Mouse (Mus musculus): ENCODE results near the gene Celf5.

Celf5 gene

GRCm38 (mm10) chr10:81430141-81430830, 52.2 kb downstream of the Celf5 start:
- peak; percentile 77 for DNase-seq (ENCODE audit: extremely low read depth, insufficient read length, low spot score)

GRCm38 (mm10) chr10:81429605-81430061, 52.9 kb downstream of the Celf5 start:
- peak; percentile 86 for DNase-seq (ENCODE audit: extremely low read depth, insufficient read length, low spot score)

- DNase-seq (ENCODE audit: extremely low read depth, insufficient read length, low spot score): no peak
Measured at GRCm38 (mm10) chr10:81429092-81429491, 53.4 kb downstream of the Celf5 start.

- no peak for DNase-seq (ENCODE audit: extremely low read depth, insufficient read length, low spot score)
Measured at GRCm38 (mm10) chr10:81428507-81428870, 54.0 kb downstream of the Celf5 start.

GRCm38 (mm10) chr10:81427804-81428506, 54.6 kb downstream of the Celf5 start:
- DNase-seq (ENCODE audit: extremely low read depth, insufficient read length, low spot score): no peak

GRCm38 (mm10) chr10:81427327-81427726, 55.2 kb downstream of the Celf5 start:
- DNase-seq (ENCODE audit: extremely low read depth, insufficient read length, low spot score): no peak

- peak; percentile 80 for DNase-seq (ENCODE audit: extremely low read depth, insufficient read length, low spot score)
Measured at GRCm38 (mm10) chr10:81426897-81427296, 55.6 kb downstream of the Celf5 start.

- peak; percentile 69 for DNase-seq (ENCODE audit: extremely low read depth, insufficient read length, low spot score)
Measured at GRCm38 (mm10) chr10:81426081-81426671, 56.3 kb downstream of the Celf5 start.

- DNase-seq (ENCODE audit: extremely low read depth, insufficient read length, low spot score): peak; percentile 80
Measured at GRCm38 (mm10) chr10:81425236-81425850, 57.2 kb downstream of the Celf5 start.

GRCm38 (mm10) chr10:81424246-81425051, 58.1 kb downstream of the Celf5 start:
- DNase-seq (ENCODE audit: extremely low read depth, insufficient read length, low spot score): peak; percentile 88

GRCm38 (mm10) chr10:81423476-81424245, 58.8 kb downstream of the Celf5 start:
- DNase-seq (ENCODE audit: extremely low read depth, insufficient read length, low spot score): no peak

- no peak for DNase-seq (ENCODE audit: extremely low read depth, insufficient read length, low spot score)
Measured at GRCm38 (mm10) chr10:81422661-81423217, 59.8 kb downstream of the Celf5 start.

- DNase-seq (ENCODE audit: extremely low read depth, insufficient read length, low spot score): no peak
Measured at GRCm38 (mm10) chr10:81422191-81422590, 60.3 kb downstream of the Celf5 start.

GRCm38 (mm10) chr10:81421797-81422100, 60.8 kb downstream of the Celf5 start:
- DNase-seq (ENCODE audit: extremely low read depth, insufficient read length, low spot score): peak; percentile 62

- peak; percentile 11 for DNase-seq (ENCODE audit: extremely low read depth, insufficient read length, low spot score)
Measured at GRCm38 (mm10) chr10:81421041-81421796, 61.3 kb downstream of the Celf5 start.

GRCm38 (mm10) chr10:81420191-81420767, 62.2 kb downstream of the Celf5 start:
- peak; percentile 34 for DNase-seq (ENCODE audit: extremely low read depth, insufficient read length, low spot score)

GRCm38 (mm10) chr10:81419111-81419928, 63.2 kb downstream of the Celf5 start:
- peak; percentile 16 for DNase-seq (ENCODE audit: extremely low read depth, insufficient read length, low spot score)
